Mouse (Mus musculus): ENCODE data around the gene Dync1li1. TPM values are rescaled to one million over a fixed set of nuclear protein-coding genes. Genes with fewer than 3 reads are reported as not detected.

Gene Dync1li1
- total and polyA plus RNA-seq, 2 experiments from 2014 or later: 136 to 145 TPM

DNA sequence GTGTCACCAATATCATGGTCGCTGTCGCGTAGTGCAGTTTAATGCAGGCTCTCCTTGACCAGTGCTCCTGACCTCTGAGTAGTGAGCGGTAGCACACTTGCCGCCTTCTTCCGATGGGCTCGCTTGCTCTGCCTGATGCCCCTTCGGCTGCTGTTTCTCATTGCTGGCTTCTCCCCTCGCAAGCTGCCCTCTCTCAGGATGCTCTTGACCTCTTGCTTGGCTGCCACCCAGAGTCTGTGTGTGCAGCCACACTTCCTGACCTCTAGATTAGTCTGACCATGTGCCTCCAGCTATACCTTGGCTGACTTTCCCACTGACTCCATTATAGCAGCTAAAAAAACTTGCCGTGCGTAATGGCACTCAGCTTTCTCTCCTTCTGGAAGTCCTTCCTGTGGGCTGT lies 47.9 kb downstream of the Dync1li1 start:
- DNase-seq: no peak

DNA sequence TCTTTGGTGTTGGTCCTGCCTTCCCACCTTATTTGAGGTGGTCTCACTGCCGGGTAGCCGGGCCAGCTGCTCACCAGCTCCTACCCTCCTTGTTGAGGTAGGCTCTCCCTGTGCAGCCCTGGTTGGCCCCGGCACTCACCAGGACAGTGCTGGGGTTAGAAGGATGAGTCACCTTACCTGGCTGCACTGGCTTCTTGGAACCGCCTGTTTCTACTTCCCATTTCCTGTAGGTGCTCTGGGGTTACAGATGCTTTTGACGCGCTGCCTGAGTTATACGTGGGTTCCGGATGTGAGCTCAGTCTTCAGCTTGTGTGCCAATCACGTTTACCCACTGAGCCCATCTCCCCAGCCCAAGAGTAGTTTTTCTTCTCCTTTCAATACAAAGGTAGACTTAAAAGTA lies 51.7 kb downstream of the Dync1li1 start:
- H3K27me3 ChIP-seq (ENCODE audit: insufficient read depth, low read length): no peaks in the 10 kb centered on the region
- H3K36me3 ChIP-seq (ENCODE audit: insufficient read depth): no peaks in the 10 kb centered on the region
- WGBS: 93% methylated on average over 9 of the region's 9 CpGs
- H3K4me3 ChIP-seq (ENCODE audit: low read depth, low read length): no peak overlapping the region
- no peak overlapping the region for H3K4me2 ChIP-seq (ENCODE audit: low read depth)
- no peaks in the 10 kb centered on the region for H3K9me3 ChIP-seq (ENCODE audit: low read length)
- no peaks in the 10 kb centered on the region for H3K4me1 ChIP-seq (ENCODE audit: insufficient read depth)
- no peak for TF ChIP-seq CTCF (IDR thresholded peaks at IDR 0.05; ENCODE audit: low read depth)
- ATAC-seq (no peak), DNase-seq (no peak)
- no peak overlapping the region for H3K27ac ChIP-seq (ENCODE audit: low read depth, low read length)
- no peak overlapping the region for H3K9ac ChIP-seq

More for the DNA sequence above, 47.9 kb downstream of the Dync1li1 start:
- Histone ChIP-seq H3K9me3 (ENCODE audit: low read length) (no peaks in the 10 kb centered on the region), H3K4me2 (ENCODE audit: low read depth) (no peak overlapping the region), H3K4me3 (ENCODE audit: low read depth, low read length) (no peak overlapping the region), H3K36me3 (ENCODE audit: insufficient read depth) (no peaks in the 10 kb centered on the region), H3K27ac (ENCODE audit: low read depth, low read length) (no peak overlapping the region), H3K27me3 (ENCODE audit: insufficient read depth, low read length) (no peaks in the 10 kb centered on the region), H3K9ac (no peak overlapping the region), H3K4me1 (ENCODE audit: insufficient read depth) (peaks cover 11% of the 10 kb centered on the region)
- 87% methylated on average over 11 of the region's 11 CpGs for WGBS
- ATAC-seq: no peak
- TF ChIP-seq CTCF (IDR thresholded peaks at IDR 0.05; ENCODE audit: low read depth): no peak

DNA sequence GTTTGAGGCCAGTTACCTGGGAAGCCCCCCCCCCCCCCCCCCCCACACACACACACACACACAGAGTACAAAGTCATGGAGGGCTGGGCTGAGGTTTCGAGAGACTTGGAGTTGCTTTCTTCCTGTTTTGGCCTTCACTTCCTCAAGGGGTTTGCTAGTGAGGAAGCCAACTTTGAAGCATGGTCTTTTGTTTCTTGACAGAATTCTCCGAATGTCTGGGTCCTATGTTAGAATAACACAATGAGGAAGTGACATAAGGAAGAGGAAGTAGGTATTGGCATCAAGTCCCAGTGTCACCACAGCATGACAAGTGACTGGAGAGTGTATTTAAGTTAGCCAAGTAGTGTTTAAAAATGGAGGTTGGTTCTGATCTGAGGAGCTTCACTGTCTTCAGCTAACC lies 54.1 kb downstream of the Dync1li1 start:
- Histone ChIP-seq H3K9ac (no peak overlapping the region), H3K4me1 (ENCODE audit: insufficient read depth) (no peaks in the 10 kb centered on the region), H3K27ac (ENCODE audit: low read depth, low read length) (no peak overlapping the region), H3K4me2 (ENCODE audit: low read depth) (no peak overlapping the region), H3K27me3 (ENCODE audit: insufficient read depth, low read length) (no peaks in the 10 kb centered on the region), H3K9me3 (ENCODE audit: low read length) (no peaks in the 10 kb centered on the region), H3K4me3 (ENCODE audit: low read depth, low read length) (no peak overlapping the region), H3K36me3 (ENCODE audit: insufficient read depth) (peaks cover 9% of the 10 kb centered on the region)
- no peak for TF ChIP-seq CTCF (IDR thresholded peaks at IDR 0.05; ENCODE audit: low read depth)
- ATAC-seq (no peak), DNase-seq (no peak)
- WGBS: 83% methylated on average over 2 of the region's 2 CpGs

DNA sequence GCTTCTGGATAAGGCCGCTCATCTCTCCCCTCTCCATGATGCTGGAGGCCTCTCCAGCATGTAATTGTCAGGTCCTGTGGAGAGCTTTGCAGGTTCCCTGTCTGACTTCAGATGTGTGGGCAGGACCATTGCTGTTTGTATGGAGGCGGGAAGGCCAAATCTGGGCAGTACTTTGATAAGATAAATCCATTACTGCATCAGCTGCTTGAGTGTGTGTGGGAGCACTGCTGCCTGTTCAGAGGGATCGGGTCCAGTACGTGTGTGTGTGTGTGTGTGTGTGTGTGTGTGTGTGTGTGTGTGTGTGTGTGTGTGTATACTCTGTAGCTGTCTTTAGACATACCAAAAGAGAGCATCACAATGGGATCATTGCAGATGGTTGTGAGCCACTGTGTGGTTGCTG lies 56.6 kb downstream of the Dync1li1 start:
- no peak for TF ChIP-seq CTCF (IDR thresholded peaks at IDR 0.05; ENCODE audit: low read depth)
- no peak for DNase-seq
- Histone ChIP-seq H3K4me3 (ENCODE audit: low read depth, low read length) (no peak overlapping the region), H3K27me3 (ENCODE audit: insufficient read depth, low read length) (no peaks in the 10 kb centered on the region), H3K27ac (ENCODE audit: low read depth, low read length) (no peak overlapping the region), H3K4me2 (ENCODE audit: low read depth) (no peak overlapping the region), H3K9me3 (ENCODE audit: low read length) (no peaks in the 10 kb centered on the region), H3K4me1 (ENCODE audit: insufficient read depth) (no peaks in the 10 kb centered on the region), H3K36me3 (ENCODE audit: insufficient read depth) (peaks cover 12% of the 10 kb centered on the region), H3K9ac (no peak overlapping the region)
- ATAC-seq: no peak
- 77% methylated on average over 4 of the region's 4 CpGs for WGBS

DNA sequence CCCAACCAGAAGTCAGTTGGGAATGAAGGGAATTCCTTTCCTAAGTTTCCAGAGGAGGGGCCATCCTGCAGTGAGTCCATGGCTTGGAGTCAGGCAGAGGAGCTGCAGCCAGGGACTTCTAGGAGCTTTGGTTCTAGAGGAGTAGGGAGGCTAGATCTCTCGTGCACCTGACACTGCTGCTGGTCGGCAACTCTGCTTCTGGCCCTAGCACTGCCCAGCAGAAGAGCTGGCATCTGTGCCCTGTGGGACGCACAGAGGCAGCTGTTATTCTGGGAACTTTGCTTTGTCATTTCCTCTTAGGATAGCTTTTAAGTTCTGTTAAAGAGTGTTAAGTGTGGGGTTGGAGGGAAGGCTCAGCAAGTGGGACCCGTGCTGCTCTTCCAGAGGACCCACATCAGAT lies 57.1 kb downstream of the Dync1li1 start:
- Histone ChIP-seq H3K4me1 (ENCODE audit: insufficient read depth) (no peaks in the 10 kb centered on the region), H3K9ac (no peak overlapping the region), H3K36me3 (ENCODE audit: insufficient read depth) (peaks cover 14% of the 10 kb centered on the region), H3K27ac (ENCODE audit: low read depth, low read length) (no peak overlapping the region), H3K4me2 (ENCODE audit: low read depth) (no peak overlapping the region), H3K4me3 (ENCODE audit: low read depth, low read length) (no peak overlapping the region), H3K27me3 (ENCODE audit: insufficient read depth, low read length) (no peaks in the 10 kb centered on the region), H3K9me3 (ENCODE audit: low read length) (no peaks in the 10 kb centered on the region)
- ATAC-seq (no peak), DNase-seq (no peak)
- 91% methylated on average over 4 of the region's 4 CpGs for WGBS
- no peak for TF ChIP-seq CTCF (IDR thresholded peaks at IDR 0.05; ENCODE audit: low read depth)

DNA sequence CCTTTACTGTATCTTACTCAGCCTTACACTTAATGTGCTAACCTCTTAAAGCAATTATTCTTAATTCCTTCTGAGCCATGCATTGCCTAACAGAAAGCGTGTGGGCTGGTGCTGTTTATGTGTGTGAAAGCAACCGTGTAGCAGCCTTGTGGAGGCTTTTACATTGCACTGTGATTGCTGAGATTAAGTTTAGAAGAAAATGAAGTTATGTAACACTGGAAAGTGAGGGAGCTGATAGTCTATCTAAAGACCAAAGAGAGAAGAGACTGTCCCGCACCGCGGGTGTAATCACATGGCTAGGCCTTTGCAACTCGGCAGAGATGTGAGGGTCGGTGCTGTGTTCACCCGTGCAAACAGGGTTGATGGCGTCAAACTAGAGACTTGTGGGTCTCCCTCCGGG lies 58.4 kb downstream of the Dync1li1 start:
- no peak overlapping the region for H3K9ac ChIP-seq
- ATAC-seq (no peak), DNase-seq (no peak)
- 83% methylated on average over 10 of the region's 10 CpGs for WGBS
- no peak for TF ChIP-seq CTCF (IDR thresholded peaks at IDR 0.05; ENCODE audit: low read depth)
- H3K27me3 ChIP-seq (ENCODE audit: insufficient read depth, low read length): no peaks in the 10 kb centered on the region
- no peak overlapping the region for H3K4me3 ChIP-seq (ENCODE audit: low read depth, low read length)
- H3K4me2 ChIP-seq (ENCODE audit: low read depth): no peak overlapping the region
- no peak overlapping the region for H3K27ac ChIP-seq (ENCODE audit: low read depth, low read length)
- no peaks in the 10 kb centered on the region for H3K9me3 ChIP-seq (ENCODE audit: low read length)
- H3K4me1 ChIP-seq (ENCODE audit: insufficient read depth): no peaks in the 10 kb centered on the region
- peaks cover 14% of the 10 kb centered on the region for H3K36me3 ChIP-seq (ENCODE audit: insufficient read depth)

DNA sequence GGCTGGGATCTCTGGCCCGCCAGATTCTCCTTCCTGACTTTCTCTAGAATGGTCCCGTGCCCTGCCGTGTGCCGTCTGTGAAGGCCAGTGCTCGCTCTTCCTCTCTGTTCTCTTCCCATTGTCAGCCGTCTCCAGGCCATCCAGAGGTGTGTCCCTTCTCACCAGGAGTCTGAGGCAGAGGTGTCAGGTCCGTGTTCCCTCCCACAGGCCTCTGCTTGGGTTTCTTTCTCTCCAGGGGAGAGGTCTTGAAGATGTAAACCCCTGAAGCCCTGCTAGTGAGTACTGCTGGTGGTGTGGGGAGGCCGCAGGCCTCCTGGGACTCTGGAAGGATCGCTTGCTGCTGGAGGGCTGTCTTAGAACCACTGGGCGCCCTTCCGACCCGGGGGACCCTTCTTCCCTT lies 58.9 kb downstream of the Dync1li1 start:
- TF ChIP-seq CTCF (IDR thresholded peaks at IDR 0.05; ENCODE audit: low read depth): no peak
- Histone ChIP-seq H3K27ac (ENCODE audit: low read depth, low read length) (no peak overlapping the region), H3K4me3 (ENCODE audit: low read depth, low read length) (no peak overlapping the region), H3K9ac (no peak overlapping the region), H3K4me1 (ENCODE audit: insufficient read depth) (no peaks in the 10 kb centered on the region), H3K4me2 (ENCODE audit: low read depth) (no peak overlapping the region), H3K9me3 (ENCODE audit: low read length) (no peaks in the 10 kb centered on the region), H3K27me3 (ENCODE audit: insufficient read depth, low read length) (no peaks in the 10 kb centered on the region), H3K36me3 (ENCODE audit: insufficient read depth) (peaks cover 14% of the 10 kb centered on the region)
- WGBS: 94% methylated on average over 12 of the region's 12 CpGs
- ATAC-seq (no peak), DNase-seq (no peak)

DNA sequence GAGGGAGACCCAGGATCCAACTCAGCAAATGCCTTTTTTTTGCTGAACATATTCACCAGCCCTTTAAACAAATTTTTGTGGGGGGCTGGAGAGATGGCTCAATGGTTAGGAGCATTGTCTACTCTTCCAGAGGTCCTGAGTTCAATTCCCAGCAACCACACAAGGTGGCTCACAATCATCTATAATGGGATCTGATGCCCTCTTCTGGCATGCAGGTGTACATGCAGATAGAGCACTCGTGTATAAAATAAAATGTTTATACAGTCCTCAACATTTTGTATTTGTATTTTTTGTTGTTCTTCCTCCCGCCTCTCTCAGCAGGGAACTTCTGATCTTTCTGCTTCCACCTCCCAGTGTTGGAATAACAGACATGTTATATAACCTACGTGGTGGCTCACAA lies 63.0 kb downstream of the Dync1li1 start:
- peak; percentile 25; the same call in 1 of the 2 replicates for TF ChIP-seq CTCF (IDR thresholded peaks at IDR 0.05; ENCODE audit: low read depth)
- Histone ChIP-seq H3K9me3 (ENCODE audit: low read length) (no peaks in the 10 kb centered on the region), H3K4me2 (ENCODE audit: low read depth) (no peak overlapping the region), H3K9ac (no peak overlapping the region), H3K27ac (ENCODE audit: low read depth, low read length) (no peak overlapping the region), H3K4me3 (ENCODE audit: low read depth, low read length) (no peak overlapping the region), H3K36me3 (ENCODE audit: insufficient read depth) (peaks cover 9% of the 10 kb centered on the region), H3K27me3 (ENCODE audit: insufficient read depth, low read length) (no peaks in the 10 kb centered on the region), H3K4me1 (ENCODE audit: insufficient read depth) (no peaks in the 10 kb centered on the region)
- WGBS: 82% methylated on average over 3 of the region's 3 CpGs
- ATAC-seq (no peak), DNase-seq (no peak)
